Mouse (Mus musculus) stomach, embryonic 14.5 days (tissue): ENCODE results near the gene B430218F22Rik. TPM values are rescaled to one million over a fixed set of nuclear protein-coding genes. Genes with fewer than 3 reads are reported as not detected.
"Not testable (repeated sequence)": the region's sequence is repeated elsewhere in the genome, so short reads cannot be mapped to it uniquely, and the experiment has no call there.

Experiments
- ATAC-seq: fragments of 200-750 bp; cut with Nextera tagmentation; 2 replicates; pipeline ENCODE4 v1.8.0; 2017; ENCODE audit warnings: low read depth, moderate TSS enrichment; ENCODE audit not compliant: insufficient number of reproducible peaks, insufficient read depth, low FRiP score
- H3K27ac ChIP-seq: fragments of 300-500 bp; sonication (generic); 2 replicates; pipeline ENCODE4 v1.5.1; 2014; ENCODE audit warnings: mild to moderate bottlenecking, low read length, moderate library complexity, mixed read lengths
- H3K27me3 ChIP-seq: fragments of 300-500 bp; sonication (generic); 2 replicates; pipeline ENCODE4 v1.6.1; 2014; ENCODE audit warnings: low read length, control low read depth, mixed read lengths; ENCODE audit not compliant: control insufficient read depth, insufficient read depth
- H3K36me3 ChIP-seq: fragments of 300-500 bp; sonication (generic); 2 replicates; pipeline ENCODE4 v1.6.1; 2014; ENCODE audit warnings: mild to moderate bottlenecking, control low read depth, low read length, moderate library complexity, mixed read lengths; ENCODE audit not compliant: control insufficient read depth, insufficient read depth
- H3K4me1 ChIP-seq: fragments of 300-500 bp; sonication (generic); 2 replicates; pipeline ENCODE4 v1.6.1; 2014; ENCODE audit warnings: low read length, control low read depth, mixed read lengths; ENCODE audit not compliant: control insufficient read depth, insufficient read depth
- H3K4me2 ChIP-seq: fragments of 300-500 bp; sonication (generic); replicated peaks from 2 replicates; pipeline ENCODE4 v1.6.1; 2014; ENCODE audit warnings: low read depth, low read length, control low read depth
- H3K4me3 ChIP-seq: fragments of 300-500 bp; sonication (generic); 2 replicates; pipeline ENCODE4 v1.5.1; 2014; ENCODE audit warnings: low read depth, low read length, control low read depth
- H3K9ac ChIP-seq: fragments of 300-500 bp; sonication (generic); replicated peaks from 2 replicates; pipeline ENCODE4 v1.6.1; 2014; ENCODE audit warnings: low read depth, mild to moderate bottlenecking, control low read depth, low read length, moderate library complexity, mixed read lengths
- H3K9me3 ChIP-seq: fragments of 300-500 bp; sonication (generic); 2 replicates; pipeline ENCODE4 v1.6.1; 2016; ENCODE audit warnings: low read depth, low read length, control low read depth; ENCODE audit not compliant: control insufficient read depth
- WGBS: fragments of 180-500 bp; shearing (Covaris S2); extraction: QIAGEN DNeasy Blood & Tissue Kit; methylation state at CpG from one replicate; pipeline ENCODE4 v1.1.7; 2014; 5-methylcytosine and 5-hydroxymethylcytosine counted together
- polyA plus RNA-seq: library from polyadenylated mRNA; unstranded; fragments of >200 nt; fragmentation: Nextera tagmentation; extraction: Ambion mirVana; gene quantifications from 2 replicates; pipeline ENCODE4 v1.2.1, GENCODE M21; 2014

Gene B430218F22Rik
- polyA plus RNA-seq, 1 experiment from 2014 or later = 0.26 TPM

DNA sequence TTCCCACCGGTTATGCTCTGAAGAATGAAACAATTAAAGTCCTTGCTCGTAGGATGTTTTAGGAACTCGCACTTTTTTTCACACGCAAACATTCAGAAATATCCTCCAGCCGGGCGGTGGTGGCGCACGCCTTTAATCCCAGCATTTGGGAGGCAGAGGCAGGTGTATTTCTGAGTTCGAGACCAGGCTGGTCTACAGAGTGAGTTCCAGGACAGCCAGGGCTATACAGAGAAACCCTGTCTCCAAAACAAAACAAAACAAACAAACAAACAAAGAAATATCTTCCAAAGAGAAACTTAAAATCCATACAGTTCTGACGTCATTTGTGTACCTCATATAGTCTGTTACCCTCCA lies 995 bp downstream of the B430218F22Rik start:
- peak overlapping the region; percentile 35 for H3K4me2 ChIP-seq
- peak overlapping the region; percentile 92 for H3K4me3 ChIP-seq
- ATAC-seq = peak; percentile 47
- not testable (repeated sequence) for H3K9ac ChIP-seq, H3K27ac ChIP-seq, H3K27me3 ChIP-seq, H3K9me3 ChIP-seq, H3K4me1 ChIP-seq
- H3K36me3 ChIP-seq = peaks cover 24% of the 10 kb centered on the region
- WGBS = 8% methylated on average over 10 of the region's 10 CpGs

DNA sequence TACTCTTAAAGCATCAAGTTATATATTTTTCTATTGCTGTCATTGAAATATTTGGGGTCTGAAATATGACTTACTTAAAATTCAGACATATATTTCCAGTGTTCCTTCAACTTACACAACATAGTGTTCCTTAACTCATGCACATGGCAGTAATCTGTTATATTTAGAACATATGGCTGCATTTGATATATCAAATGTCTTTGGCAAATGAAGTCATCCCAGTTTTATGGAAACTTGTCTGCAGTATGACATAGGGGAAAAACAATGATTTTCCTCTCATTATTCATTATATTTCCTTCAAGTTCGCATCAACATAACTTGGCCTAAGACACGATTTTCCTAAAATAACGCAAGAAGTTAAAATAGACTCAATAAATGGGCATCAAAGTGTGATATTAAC lies 9.4 kb downstream of the B430218F22Rik start:
- WGBS = 88% methylated on average over 3 of the region's 3 CpGs
- H3K9me3 ChIP-seq = no peaks in the 10 kb centered on the region
- no peaks in the 10 kb centered on the region for H3K36me3 ChIP-seq
- H3K4me2 ChIP-seq = no peak overlapping the region
- H3K4me1 ChIP-seq = no peaks in the 10 kb centered on the region
- H3K27me3 ChIP-seq = no peaks in the 10 kb centered on the region
- no peak for ATAC-seq
- H3K27ac ChIP-seq = no peak overlapping the region
- H3K9ac ChIP-seq = no peak overlapping the region
- H3K4me3 ChIP-seq = no peak overlapping the region

DNA sequence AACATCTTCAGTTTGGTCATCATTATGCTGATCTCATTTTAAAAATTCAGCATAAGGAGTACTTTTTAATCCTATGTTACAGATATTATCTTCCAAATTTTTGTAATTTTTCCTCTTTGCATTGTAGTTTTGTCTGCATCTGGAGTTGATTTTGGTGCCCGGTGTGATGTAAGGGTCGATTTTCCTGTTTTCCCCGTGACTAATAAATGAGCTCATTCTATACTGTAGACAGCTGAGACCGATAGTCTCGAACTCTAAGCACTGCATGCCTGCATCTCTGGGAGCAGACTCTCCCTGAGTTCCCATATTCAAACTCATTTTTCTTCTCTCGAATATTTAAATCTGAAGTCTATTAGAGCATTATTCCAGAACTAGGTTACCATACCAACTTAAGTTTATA lies 13.9 kb downstream of the B430218F22Rik start:
- no peak overlapping the region for H3K4me3 ChIP-seq
- no peaks in the 10 kb centered on the region for H3K27me3 ChIP-seq
- no peaks in the 10 kb centered on the region for H3K4me1 ChIP-seq
- H3K27ac ChIP-seq = no peak overlapping the region
- H3K9ac ChIP-seq = no peak overlapping the region
- no peak overlapping the region for H3K4me2 ChIP-seq
- WGBS = 81% methylated on average over 6 of the region's 6 CpGs
- no peaks in the 10 kb centered on the region for H3K36me3 ChIP-seq
- H3K9me3 ChIP-seq = no peaks in the 10 kb centered on the region
- ATAC-seq = no peak

GRCm38 (mm10) chr13:118403544-118403943 lies 17.1 kb downstream of the B430218F22Rik start:
- H3K36me3 ChIP-seq = no peaks in the 10 kb centered on the region
- no peak overlapping the region for H3K4me2 ChIP-seq
- H3K27me3 ChIP-seq = no peaks in the 10 kb centered on the region
- H3K9ac ChIP-seq = no peak overlapping the region
- no peak overlapping the region for H3K4me3 ChIP-seq
- no peaks in the 10 kb centered on the region for H3K4me1 ChIP-seq
- H3K9me3 ChIP-seq = no peaks in the 10 kb centered on the region
- H3K27ac ChIP-seq = no peak overlapping the region
- ATAC-seq = no peak

- no peaks in the 10 kb centered on the region for H3K27me3 ChIP-seq
- no peaks in the 10 kb centered on the region for H3K9me3 ChIP-seq
- no peak overlapping the region for H3K4me3 ChIP-seq
- H3K4me2 ChIP-seq = no peak overlapping the region
- no peaks in the 10 kb centered on the region for H3K4me1 ChIP-seq
- H3K27ac ChIP-seq = no peak overlapping the region
- 58% methylated on average over 6 of the region's 6 CpGs for WGBS
- ATAC-seq = no peak
- no peaks in the 10 kb centered on the region for H3K36me3 ChIP-seq
- no peak overlapping the region for H3K9ac ChIP-seq
Measured at GRCm38 (mm10) chr13:118411297-118411992, 25.0 kb downstream of the B430218F22Rik start.

DNA sequence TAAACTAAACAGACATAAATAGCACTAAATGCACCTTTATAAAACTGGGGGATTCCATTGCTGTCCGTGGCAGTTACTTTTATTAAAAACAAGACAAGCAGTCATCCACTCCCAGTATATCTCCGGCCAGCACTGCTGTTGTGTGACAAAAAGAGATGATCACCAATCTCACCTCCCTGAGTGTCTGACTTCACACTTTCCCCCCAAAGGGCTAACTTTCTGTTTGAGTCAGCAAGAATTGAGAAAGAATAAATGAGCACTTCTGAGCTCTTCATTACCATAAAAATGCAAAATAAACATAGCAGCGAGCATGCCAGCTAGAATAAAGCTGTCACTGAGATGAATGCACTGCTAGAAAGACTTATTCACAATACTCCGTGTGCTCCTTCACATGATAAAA lies 31.7 kb downstream of the B430218F22Rik start:
- Histone ChIP-seq H3K27me3 (no peaks in the 10 kb centered on the region), H3K4me2 (no peak overlapping the region), H3K27ac (no peak overlapping the region), H3K36me3 (no peaks in the 10 kb centered on the region), H3K4me3 (no peak overlapping the region), H3K9me3 (no peaks in the 10 kb centered on the region), H3K4me1 (no peaks in the 10 kb centered on the region), H3K9ac (no peak overlapping the region)
- ATAC-seq = no peak
- 41% methylated on average over 4 of the region's 4 CpGs for WGBS

DNA sequence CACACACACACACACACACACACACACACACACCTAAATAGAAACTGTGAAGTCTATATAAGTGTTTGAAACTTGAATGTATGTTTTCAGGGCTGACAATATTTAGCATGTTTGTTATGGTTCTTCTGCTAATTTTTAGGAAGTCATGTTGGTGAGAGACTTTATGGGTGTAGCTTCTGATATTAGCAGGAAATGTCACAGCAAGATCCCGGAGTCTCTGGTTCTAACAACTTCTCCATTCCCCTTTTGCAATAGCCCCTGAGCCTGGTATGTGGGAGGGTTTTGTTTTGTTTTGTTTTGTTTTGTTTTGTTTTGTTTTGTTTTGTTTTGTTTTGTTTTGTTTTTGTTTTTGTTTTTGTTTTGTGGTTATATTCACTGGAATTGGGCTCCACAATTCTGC lies 34.0 kb downstream of the B430218F22Rik start:
- Histone ChIP-seq H3K4me1 (no peaks in the 10 kb centered on the region), H3K4me3 (no peak overlapping the region), H3K36me3 (no peaks in the 10 kb centered on the region), H3K27ac (no peak overlapping the region), H3K9ac (no peak overlapping the region), H3K27me3 (no peaks in the 10 kb centered on the region), H3K4me2 (no peak overlapping the region), H3K9me3 (no peaks in the 10 kb centered on the region)
- no peak for ATAC-seq
- WGBS = 84% methylated on average over 1 of the region's 1 CpGs

DNA sequence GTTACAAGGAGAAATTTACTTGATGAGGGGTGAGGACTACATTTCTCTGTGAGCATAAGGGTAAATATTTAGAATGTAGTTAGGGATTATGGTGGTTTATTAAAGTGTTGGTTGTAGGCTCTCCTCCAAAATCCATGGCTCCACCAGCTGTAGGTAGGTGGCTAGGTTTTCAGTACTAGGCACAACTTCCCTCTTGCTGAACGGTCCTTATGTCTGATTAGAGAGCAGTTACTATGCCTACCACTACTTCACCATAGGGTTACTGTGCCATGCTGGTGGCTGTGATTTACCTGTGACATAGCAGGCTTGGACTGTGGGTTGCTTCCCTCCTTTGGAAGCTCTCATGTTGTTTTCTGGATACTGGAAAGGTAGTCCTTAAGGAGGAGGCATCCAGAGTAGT lies 34.4 kb downstream of the B430218F22Rik start:
- Histone ChIP-seq H3K4me3 (no peak overlapping the region), H3K27me3 (no peaks in the 10 kb centered on the region), H3K9me3 (no peaks in the 10 kb centered on the region), H3K27ac (no peak overlapping the region), H3K36me3 (no peaks in the 10 kb centered on the region), H3K9ac (no peak overlapping the region), H3K4me1 (no peaks in the 10 kb centered on the region), H3K4me2 (no peak overlapping the region)
- ATAC-seq = no peak
- 69% methylated on average over 1 of the region's 1 CpGs for WGBS
